Mouse (Mus musculus): Measurements from ENCODE around the gene Trim50.
"Not testable (repeated sequence)": the region's sequence is repeated elsewhere in the genome, so short reads cannot be mapped to it uniquely, and the experiment has no call there.

The Trim50 gene

DNA sequence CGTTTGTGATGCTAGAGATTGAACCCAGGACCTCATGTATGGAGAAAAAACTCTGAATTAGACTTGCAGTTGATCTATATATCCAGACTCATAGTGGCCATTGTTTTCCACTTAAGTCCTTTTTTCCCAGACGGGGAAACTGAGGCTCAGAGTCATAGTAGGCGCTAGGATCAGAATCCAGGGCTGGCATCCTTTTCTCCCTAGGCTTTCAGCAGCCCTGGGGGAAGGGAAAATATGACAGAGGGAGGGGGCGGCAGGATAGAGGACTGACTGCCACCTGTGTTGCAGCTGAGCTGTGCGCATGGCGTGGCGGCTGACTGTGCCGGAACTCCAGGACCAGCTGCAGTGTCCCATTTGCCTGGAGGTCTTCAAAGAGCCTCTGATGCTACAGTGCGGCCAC lies at the start of gene Trim50:
Trim50 (plus strand) TSS at position 301 of the 400 bp plus-strand sequence.
- no peak for DNase-seq (ENCODE audit: low spot score)

DNA sequence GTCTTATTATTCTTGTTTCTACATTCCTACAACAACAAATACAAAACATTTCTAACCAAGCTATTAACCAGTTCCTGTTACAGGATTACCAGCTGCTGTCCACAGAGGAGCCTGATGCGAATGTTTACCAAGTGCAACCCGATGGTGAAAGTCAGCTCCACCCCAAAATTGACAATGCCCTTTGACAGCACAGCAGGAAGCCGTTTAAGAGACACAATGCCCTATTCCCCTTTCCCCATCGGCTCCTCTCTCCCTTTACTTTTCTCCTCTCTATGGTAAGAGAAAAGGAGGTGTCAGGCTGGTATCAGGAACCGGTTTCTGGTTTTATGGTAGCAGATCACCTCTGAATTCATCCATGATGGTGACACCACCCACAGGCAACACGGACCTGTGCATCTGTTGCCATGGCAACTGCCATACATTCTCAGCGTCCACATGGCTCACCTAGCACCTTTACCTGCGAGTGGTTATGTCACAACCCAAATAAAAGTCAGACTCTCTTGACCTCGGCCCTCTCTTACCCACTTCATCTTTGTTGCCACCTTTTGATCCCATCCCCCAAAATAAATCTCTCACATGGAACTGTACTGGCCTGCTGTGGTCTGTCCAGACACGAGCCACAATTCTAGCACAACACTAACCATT lies 46.7 kb upstream of the Trim50 start:
- no peak for DNase-seq (ENCODE audit: low spot score)

DNA sequence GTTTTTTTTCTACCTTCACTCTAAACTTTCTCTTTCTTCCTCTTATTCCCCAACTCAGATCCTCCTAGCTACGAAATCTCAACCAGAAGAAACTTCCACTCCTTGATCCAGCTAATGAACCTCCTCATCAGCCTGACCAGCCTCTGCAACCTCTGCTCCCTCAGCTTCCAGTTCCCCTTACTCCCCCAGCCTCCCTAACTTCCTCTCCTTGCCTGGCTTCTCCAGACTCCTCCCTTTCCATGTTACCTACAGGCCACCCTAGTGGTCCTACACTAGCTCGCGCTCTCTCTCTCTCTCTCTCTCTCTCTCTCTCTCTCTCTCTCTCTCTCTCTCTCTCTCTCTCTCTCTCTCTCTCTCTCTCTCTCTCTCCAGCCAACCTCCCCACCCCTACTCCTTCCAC lies 36.9 kb upstream of the Trim50 start:
- no peak for DNase-seq (ENCODE audit: low spot score)

DNA sequence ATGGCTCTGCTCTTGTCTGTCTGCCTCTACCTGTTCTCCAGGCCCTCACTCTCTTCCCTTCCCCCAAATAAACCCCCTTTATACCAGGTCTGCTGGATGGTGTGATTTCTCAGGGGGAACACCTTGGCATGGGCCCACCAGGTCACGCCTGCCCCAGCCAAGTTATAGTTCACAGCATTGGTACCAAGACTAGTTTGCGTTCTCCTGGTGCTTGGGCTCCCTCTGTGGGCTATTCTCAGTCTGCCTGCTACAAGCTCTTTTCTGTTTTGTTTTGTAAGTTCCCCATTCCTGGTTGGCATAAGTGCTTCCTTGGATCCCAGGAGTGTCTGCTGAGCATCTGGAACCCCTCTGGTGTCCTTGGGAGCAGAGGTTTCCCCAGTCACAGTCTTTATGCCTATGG lies 33.2 kb upstream of the Trim50 start:
- DNase-seq (ENCODE audit: low spot score): no peak

DNA sequence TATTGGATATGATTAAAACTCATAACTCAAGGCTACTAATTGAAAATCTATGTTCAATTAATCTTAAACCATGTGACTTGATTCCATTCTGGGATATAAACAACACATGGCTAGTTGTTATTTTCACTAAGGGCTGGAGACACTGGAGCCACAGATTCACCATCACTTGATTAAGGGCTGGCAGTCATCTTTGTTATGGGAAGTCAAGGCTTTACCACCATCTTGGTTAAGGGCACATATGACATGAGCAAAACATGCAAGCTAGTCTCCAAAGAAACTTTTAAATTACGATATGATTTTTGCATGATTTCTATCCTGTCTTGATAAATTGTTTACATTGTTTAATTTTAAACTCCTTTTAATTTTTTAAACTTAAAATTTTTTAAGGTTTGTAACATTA lies 30.9 kb upstream of the Trim50 start:
- no peak for DNase-seq (ENCODE audit: low spot score)

DNA sequence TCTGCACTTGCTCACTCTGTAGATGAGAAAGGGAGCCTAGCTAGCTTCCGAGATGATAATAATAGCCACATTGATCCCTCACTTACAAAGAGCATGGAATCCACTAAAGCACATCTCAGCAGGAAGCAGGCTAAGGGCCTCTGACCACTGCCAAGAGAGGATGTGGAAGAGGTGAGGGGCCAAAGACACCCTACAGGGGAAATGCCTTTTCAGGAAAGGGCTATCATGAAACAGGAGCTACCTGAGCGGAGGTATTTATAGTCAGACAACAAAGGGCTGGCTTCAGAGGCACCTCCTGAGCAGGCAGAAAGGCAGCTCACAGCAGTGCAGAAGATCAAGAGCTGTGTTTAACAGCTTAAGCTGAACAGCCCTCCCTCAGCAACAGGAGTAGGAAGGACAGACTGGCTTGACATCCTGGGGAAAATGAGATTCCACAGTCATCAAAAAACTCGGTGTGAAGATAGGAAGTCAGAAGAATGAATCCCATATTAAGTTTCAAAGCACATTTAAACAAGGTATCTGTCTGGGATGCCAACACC lies 26.9 kb upstream of the Trim50 start:
- DNase-seq (ENCODE audit: low spot score): no peak

DNA sequence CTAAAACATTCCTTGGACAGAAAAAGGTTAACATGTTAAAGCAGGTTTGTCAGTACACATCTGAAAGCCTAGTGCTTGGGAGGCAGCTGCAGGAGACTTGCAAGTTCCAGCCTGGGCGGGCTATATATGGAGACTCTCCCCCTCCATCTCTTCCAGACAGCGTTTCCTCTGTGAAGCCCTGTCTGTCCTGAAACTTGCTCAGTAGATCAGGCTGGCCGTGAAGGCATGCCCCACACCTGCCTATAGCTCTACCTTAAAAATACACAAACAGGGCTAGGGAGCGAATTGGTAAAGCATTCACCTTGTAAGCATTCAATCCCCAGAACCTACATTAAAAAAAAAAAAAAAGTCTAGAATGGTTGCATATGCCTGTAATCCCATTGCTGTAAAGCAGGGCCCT lies 23.6 kb upstream of the Trim50 start:
- no peak for DNase-seq (ENCODE audit: low spot score)

DNA sequence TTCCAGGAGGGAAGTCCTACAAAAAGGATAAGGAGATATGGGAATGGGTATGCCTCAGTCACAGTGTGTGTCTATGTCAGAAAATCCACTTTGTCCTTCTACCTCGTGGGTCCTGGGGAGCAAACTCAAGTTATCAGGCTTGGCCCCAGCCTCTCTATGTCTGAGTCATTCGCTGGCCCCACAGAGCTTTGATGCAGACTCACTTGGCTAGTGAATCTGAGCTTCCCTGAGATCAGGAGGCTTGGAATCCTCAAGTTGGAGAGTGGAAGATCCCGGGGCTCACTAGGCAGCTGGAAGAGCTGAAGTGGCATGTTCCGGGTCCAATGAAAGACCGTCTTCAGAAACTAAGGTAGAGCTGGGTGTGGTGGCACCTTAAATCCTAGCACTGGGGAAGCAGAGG lies 22.9 kb upstream of the Trim50 start:
- no peak for DNase-seq (ENCODE audit: low spot score)

DNA sequence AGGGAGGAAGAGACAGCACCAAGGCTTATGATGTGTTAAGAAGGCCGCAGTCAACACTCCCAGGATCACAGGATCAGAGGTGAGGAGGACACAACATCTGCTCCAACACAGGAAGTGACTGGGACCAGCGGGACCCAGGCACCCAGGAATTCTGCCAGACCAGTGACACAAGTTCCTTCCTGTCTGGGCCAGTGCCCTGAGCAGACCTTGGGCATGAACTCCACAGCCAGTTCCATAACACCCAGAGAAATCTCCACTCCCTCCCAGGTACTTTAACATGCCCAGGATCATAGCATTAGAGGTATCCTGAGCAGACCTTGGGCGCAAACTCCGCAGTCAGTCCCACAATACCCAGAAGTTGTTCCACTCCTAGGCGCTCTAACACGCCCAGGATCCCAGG lies 21.9 kb upstream of the Trim50 start:
- DNase-seq (ENCODE audit: low spot score): no peak

DNA sequence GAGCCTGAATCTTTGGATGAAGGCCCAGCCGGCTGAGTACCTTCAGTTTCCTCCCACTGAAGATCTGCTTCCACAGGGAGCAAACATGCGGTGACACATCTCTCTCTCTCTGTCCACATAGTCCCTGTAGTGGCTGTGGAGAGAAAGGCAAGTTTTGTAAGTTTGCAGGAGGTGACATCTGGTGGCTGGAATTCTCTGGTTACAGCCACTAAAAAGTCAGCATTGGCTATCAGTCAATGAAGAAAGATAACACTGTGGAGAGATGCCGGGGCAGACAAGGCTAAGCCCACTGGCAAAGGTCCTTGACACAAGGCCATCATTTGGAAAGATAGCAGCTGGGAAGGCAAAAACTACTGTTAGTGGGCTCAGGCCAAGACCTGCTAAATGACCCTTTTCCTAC lies 15.5 kb upstream of the Trim50 start:
- no peak for DNase-seq (ENCODE audit: low spot score)

DNA sequence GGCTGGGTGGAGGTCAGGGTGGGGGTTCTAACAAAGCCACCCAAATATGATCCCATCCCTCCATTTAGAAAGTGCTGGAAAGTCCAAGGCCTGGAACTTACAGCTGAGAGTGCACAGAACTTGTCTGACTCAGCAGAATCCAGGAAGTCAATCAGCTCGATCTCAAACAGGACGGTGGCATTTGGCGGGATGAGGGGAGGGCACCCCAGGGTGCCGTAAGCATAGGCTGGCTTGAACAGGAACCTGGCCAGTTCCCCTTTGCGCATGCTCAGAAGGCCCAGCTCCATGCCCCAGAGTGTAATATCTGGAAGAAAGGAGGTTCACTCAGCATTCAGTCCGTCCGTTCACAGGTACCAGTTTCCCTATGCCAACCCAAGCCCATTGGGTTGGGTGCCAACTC lies 7.1 kb upstream of the Trim50 start:
- no peak for DNase-seq (ENCODE audit: low spot score)

DNA sequence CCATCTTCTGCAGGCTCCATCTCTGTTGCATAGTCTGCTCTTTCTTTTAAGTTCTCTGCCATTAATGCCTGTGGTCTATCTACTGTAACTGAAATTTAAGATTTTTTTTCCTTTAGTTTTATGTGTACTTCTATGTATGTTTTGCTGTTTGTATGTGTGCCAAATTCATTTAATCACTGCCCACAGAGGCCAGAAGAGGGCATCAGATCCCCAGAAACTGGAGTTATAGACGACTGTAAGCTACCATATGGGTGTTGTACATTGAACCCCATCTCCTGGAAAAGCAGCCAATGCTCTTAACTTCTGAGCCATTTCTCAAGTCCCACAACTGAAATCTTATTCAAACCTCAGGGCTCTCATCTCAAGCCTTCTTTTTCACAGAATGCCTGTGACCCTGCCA lies 6.7 kb upstream of the Trim50 start:
- no peak for DNase-seq (ENCODE audit: low spot score)

DNA sequence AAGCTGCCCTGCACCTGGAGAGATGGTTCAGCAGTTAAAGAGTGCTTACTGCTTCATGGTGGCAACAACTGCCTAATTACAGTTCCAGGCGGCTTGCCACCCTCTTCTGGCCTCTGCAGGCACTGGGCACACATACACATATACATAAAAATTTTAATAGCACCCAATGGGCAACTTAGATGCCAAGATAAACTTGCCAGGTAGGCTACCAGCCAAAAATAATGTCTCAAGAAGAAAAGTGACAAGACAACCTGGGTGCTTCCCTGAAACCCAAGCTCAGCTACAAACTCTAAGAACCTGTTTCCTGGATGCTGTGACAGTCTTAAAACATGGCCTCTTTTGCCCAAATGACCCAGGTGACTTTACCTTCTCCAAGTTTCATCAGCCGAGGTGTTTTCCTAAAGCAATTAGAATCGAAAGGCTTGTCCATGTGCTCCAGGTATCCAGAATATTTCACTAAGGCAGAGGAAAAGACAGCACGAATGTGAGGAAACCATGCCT lies 5.5 kb upstream of the Trim50 start:
- DNase-seq (ENCODE audit: low spot score): no peak

DNA sequence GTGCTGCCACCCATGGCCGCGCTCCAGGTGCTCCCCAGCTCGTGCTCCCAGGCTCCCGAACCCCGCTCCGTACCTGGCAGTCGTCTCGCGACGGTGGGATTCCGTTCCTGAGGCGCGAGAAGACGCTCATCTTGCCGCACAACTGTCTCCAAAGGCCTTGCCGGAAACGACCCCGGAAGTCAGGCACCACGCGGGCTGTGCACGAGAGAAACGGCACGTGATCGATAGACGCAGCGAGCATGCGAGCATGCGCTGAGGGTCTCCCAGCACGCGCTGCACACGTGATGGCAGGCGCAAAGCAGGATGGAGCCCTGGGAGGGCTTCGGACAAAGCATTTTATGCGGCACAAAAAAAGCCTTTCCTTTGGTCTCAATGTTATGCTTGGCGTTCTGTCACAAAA lies 3.2 kb upstream of the Trim50 start, which contains the start of gene Fkbp6:
Fkbp6 (minus strand) TSS at position 183 of the 400 bp plus-strand sequence.
- DNase-seq (ENCODE audit: low spot score): no peak

DNA sequence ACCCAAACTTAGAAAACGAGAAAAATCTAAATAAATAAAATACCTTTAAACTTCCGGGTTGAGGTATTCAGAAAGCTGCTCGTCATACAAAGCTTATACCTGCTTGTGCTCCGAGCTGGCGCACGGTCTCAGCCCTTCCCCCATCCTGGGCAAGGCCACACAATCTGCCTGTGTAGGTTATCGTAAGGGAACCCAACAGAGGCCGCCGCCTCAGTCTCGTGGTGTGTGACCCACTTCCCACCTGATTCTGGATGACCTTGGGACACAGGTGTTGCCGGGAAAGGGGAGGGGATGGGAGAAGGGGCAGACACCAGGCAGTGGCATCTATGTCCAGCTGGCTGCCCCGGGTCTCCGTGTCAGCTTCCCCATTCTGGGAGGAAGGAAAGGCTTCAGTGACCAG lies 1.5 kb upstream of the Trim50 start:
- no peak for DNase-seq (ENCODE audit: low spot score)

DNA sequence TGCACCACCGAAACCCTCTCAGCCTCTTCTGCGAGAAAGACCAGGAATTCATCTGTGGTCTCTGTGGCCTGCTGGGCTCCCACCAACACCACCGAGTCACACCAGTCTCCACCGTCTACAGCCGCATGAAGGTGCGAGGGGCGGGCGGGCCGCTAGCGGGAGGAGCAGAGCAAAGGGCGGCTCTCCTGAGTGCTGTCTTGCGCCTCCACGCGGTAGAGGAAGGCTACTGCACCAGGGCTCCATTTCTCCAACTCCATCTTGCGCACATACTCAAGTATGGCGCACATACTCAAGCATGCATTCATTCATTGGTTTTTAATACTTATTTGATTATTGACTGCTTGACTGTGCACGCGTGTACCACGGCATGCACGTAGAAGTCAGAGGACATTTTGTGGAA lies 469 bp downstream of the Trim50 start:
- DNase-seq (ENCODE audit: low spot score): no peak

DNA sequence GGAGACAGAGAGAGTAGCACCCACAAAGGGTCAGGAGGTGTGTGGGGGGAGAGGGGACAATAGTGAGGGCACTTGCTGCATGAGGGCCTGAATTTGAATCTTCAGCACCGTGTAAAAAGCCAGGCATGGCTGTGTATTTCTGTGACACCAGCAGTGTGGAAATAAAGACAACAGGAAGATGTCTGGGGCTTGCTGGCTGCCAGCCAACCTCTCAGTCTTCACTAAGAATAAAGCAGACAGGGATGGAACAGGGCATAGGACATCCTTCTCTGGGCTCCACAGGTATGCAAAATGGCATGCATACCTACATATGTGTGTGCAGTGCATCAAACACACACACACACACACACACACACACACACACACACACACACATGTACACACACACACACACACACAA lies 3.0 kb downstream of the Trim50 start:
- DNase-seq (ENCODE audit: low spot score): no peak

DNA sequence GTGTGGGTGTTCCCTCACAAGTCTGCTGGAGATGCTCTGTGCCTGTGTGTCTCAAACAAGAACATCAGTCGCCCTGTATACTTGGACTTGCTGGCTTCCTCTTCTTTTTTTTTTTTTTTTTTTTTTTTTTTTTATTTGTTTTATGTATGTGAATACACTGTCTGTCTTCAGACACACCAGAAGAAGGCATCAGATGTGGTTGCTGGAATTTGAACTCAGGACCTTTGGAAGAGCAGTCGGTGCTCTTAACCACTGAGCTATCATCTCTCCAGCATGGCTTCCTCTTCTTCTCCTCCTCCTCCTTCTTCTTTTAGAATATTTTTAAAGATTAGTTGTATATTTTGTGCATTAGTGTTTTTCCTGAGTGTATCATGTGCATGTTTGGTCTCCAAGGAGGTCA lies 4.5 kb downstream of the Trim50 start:
- no peak for DNase-seq (ENCODE audit: low spot score)

DNA sequence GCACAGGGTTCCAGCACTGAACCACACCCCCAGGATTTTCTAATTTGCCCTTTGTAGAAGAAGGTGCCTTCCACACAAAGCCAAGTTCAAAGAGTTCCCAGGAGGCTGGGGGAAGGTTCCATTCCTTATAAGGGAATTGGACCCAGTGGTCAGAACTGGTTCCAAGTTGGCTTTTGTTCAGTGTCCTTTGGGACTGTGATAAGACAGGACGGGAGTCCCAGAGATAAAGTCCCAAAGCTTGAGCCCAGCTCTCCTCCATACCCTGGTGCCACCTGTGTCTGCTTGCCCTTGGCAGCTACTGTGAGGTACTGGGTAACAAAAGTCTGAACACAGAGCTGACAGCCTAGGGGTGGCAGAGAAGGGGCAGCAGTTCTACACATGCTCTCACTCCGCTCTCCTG lies 6.7 kb downstream of the Trim50 start:
- no peak for DNase-seq (ENCODE audit: low spot score)

DNA sequence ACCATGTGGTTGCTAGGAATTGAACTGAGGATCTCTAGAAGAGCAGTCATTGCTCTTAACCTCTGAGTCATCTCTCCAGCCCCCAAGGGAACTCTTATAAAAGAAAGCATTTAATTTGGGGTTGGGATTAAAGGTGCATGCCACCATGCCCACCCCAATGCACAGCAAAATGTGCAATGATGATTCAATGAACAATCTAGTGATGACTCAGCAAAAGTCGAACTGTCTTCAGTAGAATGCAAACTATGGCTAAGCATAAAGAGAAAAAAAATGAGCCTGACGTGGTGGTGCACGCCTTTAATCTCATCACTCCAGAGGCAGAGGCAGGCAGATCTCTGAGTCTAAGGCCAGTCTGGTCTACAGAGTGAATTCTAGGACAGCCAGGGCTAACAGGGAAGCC lies 9.5 kb downstream of the Trim50 start:
- no peak for DNase-seq (ENCODE audit: low spot score)

DNA sequence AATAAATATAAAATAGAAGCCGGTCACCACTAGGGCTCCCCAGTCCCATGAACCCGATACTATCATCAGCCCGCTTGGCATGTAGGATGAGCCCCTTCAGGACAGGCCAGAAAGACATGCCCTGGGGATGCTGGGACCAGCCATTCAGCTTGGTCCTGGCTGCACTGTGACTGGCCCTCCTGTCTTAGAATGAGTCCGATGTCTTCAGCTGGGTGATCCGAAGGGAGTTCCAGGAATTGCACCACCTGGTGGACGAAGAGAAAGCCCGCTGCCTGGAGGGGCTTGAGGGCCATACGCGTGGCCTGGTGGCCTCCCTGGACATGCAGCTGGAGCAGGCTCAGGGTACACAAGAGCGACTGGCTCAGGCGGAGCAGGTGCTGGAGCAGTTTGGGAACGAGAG lies 10.4 kb downstream of the Trim50 start:
- DNase-seq (ENCODE audit: low spot score): no peak

DNA sequence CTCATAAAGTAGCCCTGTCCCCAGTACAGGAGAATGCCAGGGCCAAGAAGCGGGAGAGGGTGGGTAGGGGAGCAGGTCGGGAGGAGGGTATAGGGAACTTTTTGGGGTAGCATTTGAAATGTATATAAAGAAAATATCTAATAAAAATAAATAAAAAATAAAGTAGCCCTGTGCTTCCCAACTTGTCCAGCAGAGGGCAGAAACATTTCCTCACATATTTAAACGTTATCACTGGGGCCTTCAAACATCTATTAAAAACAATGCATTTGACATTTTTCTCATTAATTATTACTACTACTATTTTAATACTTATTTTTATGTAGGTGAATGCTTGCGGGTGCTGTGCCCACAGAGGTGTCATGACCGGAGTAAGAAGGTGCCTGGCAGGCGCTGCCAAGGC lies 14.7 kb downstream of the Trim50 start:
- DNase-seq (ENCODE audit: low spot score): no peak

DNA sequence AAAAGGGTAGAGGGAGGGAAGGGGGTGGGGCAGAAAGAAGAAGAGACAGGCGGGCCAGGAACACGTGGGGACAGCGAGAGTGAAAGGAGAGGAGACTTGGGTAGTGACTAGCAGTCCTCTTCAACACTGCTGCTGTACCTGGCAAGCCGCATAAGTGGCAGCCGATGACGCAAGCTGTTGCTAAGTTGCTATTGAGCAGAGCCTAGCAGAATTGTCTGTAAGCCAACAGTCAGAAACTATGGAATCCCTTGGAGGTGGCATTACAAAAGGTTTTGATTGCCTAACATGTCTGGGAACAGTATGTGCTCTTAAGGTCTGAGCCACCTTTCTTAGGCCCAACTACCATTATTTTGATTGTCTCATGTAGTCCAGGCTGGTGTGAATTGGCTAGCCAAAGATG lies 15.2 kb downstream of the Trim50 start:
- DNase-seq (ENCODE audit: low spot score): no peak

DNA sequence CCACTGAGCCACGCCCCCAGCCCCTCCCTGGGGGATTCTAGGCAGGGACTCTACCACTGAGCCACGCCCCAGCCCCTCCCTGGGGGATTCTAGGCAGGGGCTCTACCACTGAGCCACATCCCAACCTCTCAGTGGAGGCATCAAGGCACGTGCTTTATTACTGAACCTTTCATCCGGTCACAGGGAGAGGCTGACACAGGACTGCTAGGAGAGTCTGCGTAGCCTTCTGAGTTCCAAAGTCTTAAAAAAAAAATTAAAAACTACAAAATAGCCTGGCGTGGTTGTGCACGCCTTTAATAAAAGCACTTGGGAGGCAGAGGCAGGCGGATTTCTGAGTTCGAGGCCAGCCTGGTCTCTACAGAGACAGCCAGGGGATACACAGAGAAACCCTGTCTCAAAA lies 16.1 kb downstream of the Trim50 start:
- not testable (repeated sequence) for DNase-seq (ENCODE audit: low spot score)
